ENCODE assay signal across 24 mouse cellular contexts in the genomic region with DNA sequence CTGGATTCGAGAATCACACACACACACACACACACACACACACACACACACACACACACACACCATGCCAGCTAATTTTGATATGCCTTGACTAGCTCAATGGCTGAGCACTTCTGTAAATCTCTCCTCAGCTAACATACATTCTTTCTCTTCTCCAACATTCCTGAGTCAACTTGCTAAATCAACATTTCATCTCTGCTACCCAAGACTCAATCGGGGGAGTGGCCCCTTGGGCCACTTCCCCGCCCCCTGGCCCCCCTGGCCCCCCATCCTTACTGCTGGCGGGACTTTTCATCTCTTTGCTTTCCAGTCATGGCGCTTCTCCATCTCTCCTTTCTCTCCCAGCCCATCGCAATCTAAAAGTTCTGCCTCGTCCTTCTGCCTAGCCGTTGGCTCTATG. TPM values are rescaled to one million over a fixed set of nuclear protein-coding genes. Genes with fewer than 3 reads are reported as not detected.
"Had no signal": no experiment of that assay in that cellular context is flagged by ENCODE, and none has a peak within 500 bp of the region (broad histone marks: within the 10 kb centered on the region; RNA-seq: fewer than 3 reads in every experiment).

No protein-coding gene starts in this region.

- H3K9ac ChIP-seq: liver, embryonic 12.5 days; liver, embryonic 14.5 days; midbrain, embryonic 12.5 days; neural tube, embryonic 13.5 days; neural tube, embryonic 15.5 days; stomach, embryonic 15.5 days had no signal

- H3K27ac ChIP-seq: liver, embryonic 12.5 days; liver, embryonic 14.5 days; midbrain, embryonic 12.5 days; neural tube, embryonic 13.5 days; neural tube, embryonic 15.5 days; stomach, embryonic 15.5 days had no signal

- ATAC-seq: liver, embryonic 12.5 days; lung, postnatal 0 days; midbrain, embryonic 16.5 days had no signal

- H3K4me2 ChIP-seq: liver, embryonic 12.5 days; midbrain, embryonic 12.5 days; neural tube, embryonic 13.5 days; neural tube, embryonic 15.5 days; stomach, embryonic 15.5 days had no signal

- H3K27me3 ChIP-seq: liver, embryonic 12.5 days; midbrain, embryonic 12.5 days; neural tube, embryonic 13.5 days; neural tube, embryonic 15.5 days; stomach, embryonic 15.5 days had no signal

- DNase-seq: lung, postnatal 4 days; midbrain, embryonic 14.5 days; retina, postnatal 1 day; right cerebral cortex, adult 18-20 months; right cerebral cortex, postnatal 25 days; right cerebral cortex, postnatal 4 days; spleen, adult 18-20 months; thymus, adult 18-20 months; thymus, postnatal 14 days; thymus, postnatal 36 days had no signal

- H3K9me3 ChIP-seq: liver, embryonic 12.5 days; midbrain, embryonic 12.5 days; neural tube, embryonic 13.5 days; neural tube, embryonic 15.5 days; stomach, embryonic 15.5 days had no signal

- H3K4me3 ChIP-seq: liver, embryonic 12.5 days; midbrain, embryonic 12.5 days; myocyte; neural tube, embryonic 13.5 days; neural tube, embryonic 15.5 days; stomach, embryonic 15.5 days had no signal

- H3K4me1 ChIP-seq: liver, embryonic 12.5 days; neural tube, embryonic 13.5 days; neural tube, embryonic 15.5 days; stomach, embryonic 15.5 days had no signal

- H3K36me3 ChIP-seq: liver, embryonic 12.5 days; midbrain, embryonic 12.5 days; neural tube, embryonic 13.5 days; neural tube, embryonic 15.5 days; stomach, embryonic 15.5 days had no signal

RNA-seq across cellular contexts. Expression of a gene that starts 13.2 kb away (rescaled TPM):
- polyA plus RNA-seq: liver, adult 2 months; liver, embryonic 12.5 days; liver, embryonic 14.5 days; liver, embryonic 16.5 days; lung, postnatal 0 days; midbrain, embryonic 12.5 days; midbrain, embryonic 14.5 days; midbrain, embryonic 16.5 days; myocyte; neural tube, embryonic 11.5 days; neural tube, embryonic 15.5 days; small intestine, adult 2 months; stomach, embryonic 15.5 days; thymus, postnatal 0 days had no signal

RNA-seq across cellular contexts. Expression of a gene that starts 19.0 kb away (rescaled TPM):
- polyA plus RNA-seq: liver, adult 2 months; liver, embryonic 12.5 days; liver, embryonic 14.5 days; liver, embryonic 16.5 days; lung, postnatal 0 days; midbrain, embryonic 12.5 days; midbrain, embryonic 14.5 days; midbrain, embryonic 16.5 days; myocyte; neural tube, embryonic 11.5 days; neural tube, embryonic 13.5 days; neural tube, embryonic 15.5 days; small intestine, adult 2 months; stomach, embryonic 15.5 days; thymus, postnatal 0 days had no signal
